Mouse (Mus musculus): ENCODE measurements around the gene Sfn.

The Sfn gene

GRCm38 (mm10) chr4:133583690-133584058, 18.3 kb downstream of the Sfn start:
- no peak for DNase-seq (ENCODE audit: low spot score)

- DNase-seq (ENCODE audit: low spot score) = no peak
Measured at GRCm38 (mm10) chr4:133577983-133578382, 24.0 kb downstream of the Sfn start.

GRCm38 (mm10) chr4:133574843-133575202, 27.1 kb downstream of the Sfn start:
- no peak for DNase-seq (ENCODE audit: low spot score)

- DNase-seq (ENCODE audit: low spot score) = peak; percentile 90
Measured at GRCm38 (mm10) chr4:133574070-133574842, 27.7 kb downstream of the Sfn start, which contains the start of gene Gpatch3. TSS of gene Gpatch3 (plus strand) at chr4:133574745.

- DNase-seq (ENCODE audit: low spot score) = no peak
Measured at GRCm38 (mm10) chr4:133570066-133570466, 31.9 kb downstream of the Sfn start.

- DNase-seq (ENCODE audit: low spot score) = no peak
Measured at GRCm38 (mm10) chr4:133569291-133570065, 32.5 kb downstream of the Sfn start.

GRCm38 (mm10) chr4:133567251-133567650, 34.7 kb downstream of the Sfn start:
- DNase-seq (ENCODE audit: low spot score) = no peak

- no peak for DNase-seq (ENCODE audit: low spot score)
Measured at GRCm38 (mm10) chr4:133563123-133563571, 38.8 kb downstream of the Sfn start.

- DNase-seq (ENCODE audit: low spot score) = no peak
Measured at GRCm38 (mm10) chr4:133561622-133562021, 40.3 kb downstream of the Sfn start.

- no peak for DNase-seq (ENCODE audit: low spot score)
Measured at GRCm38 (mm10) chr4:133559846-133560245, 42.1 kb downstream of the Sfn start.

GRCm38 (mm10) chr4:133557041-133557717, 44.8 kb downstream of the Sfn start:
- DNase-seq (ENCODE audit: low spot score) = no peak

GRCm38 (mm10) chr4:133553448-133554330, 48.3 kb downstream of the Sfn start:
- no peak for DNase-seq (ENCODE audit: low spot score)

GRCm38 (mm10) chr4:133552768-133553447, 49.1 kb downstream of the Sfn start, which contains the start of gene Nr0b2:
TSS of gene Nr0b2 (plus strand) at chr4:133553376.
- DNase-seq (ENCODE audit: low spot score) = no peak

GRCm38 (mm10) chr4:133552029-133552428, 49.9 kb downstream of the Sfn start:
- DNase-seq (ENCODE audit: low spot score) = no peak
